Mouse (Mus musculus) neural tube, embryonic 13.5 days (tissue): ENCODE measurements around the gene Slitrk2. TPM values are rescaled to one million over a fixed set of nuclear protein-coding genes. Genes with fewer than 3 reads are reported as not detected.

Experiments used
- ATAC-seq: fragments of 200-750 bp; cut with Nextera tagmentation; 2 replicates; pipeline ENCODE4 v1.8.0; 2017; ENCODE audit warnings: low read depth, mild to moderate bottlenecking, moderate TSS enrichment, moderate library complexity
- H3K27ac ChIP-seq: fragments of 300-500 bp; sonication (generic); replicated peaks from 2 replicates; pipeline ENCODE4 v1.5.1; 2015; ENCODE audit warnings: moderate library complexity, mild to moderate bottlenecking, inconsistent platforms
- H3K27me3 ChIP-seq: fragments of 300-500 bp; sonication (generic); 2 replicates; pipeline ENCODE4 v1.6.1; 2015; ENCODE audit warnings: mild to moderate bottlenecking, inconsistent platforms
- H3K36me3 ChIP-seq: fragments of 300-500 bp; sonication (generic); 2 replicates; pipeline ENCODE4 v1.6.1; 2015; ENCODE audit warnings: mild to moderate bottlenecking, inconsistent platforms
- H3K4me1 ChIP-seq: fragments of 300-500 bp; sonication (generic); replicated peaks from 2 replicates; pipeline ENCODE4 v1.6.1; 2015; ENCODE audit warnings: inconsistent platforms
- H3K4me2 ChIP-seq: fragments of 300-500 bp; sonication (generic); 2 replicates; pipeline ENCODE4 v1.6.1; 2015; ENCODE audit warnings: inconsistent platforms, mild to moderate bottlenecking, moderate library complexity
- H3K4me3 ChIP-seq: fragments of 300-500 bp; sonication (generic); 2 replicates; pipeline ENCODE4 v1.5.1; 2015; ENCODE audit warnings: mild to moderate bottlenecking, inconsistent platforms
- H3K9ac ChIP-seq: fragments of 300-500 bp; sonication (generic); 2 replicates; pipeline ENCODE4 v1.6.1; 2015; ENCODE audit warnings: moderate library complexity, mild to moderate bottlenecking, inconsistent platforms
- H3K9me3 ChIP-seq: fragments of 300-500 bp; sonication (generic); 2 replicates; pipeline ENCODE4 v1.6.1; 2016; ENCODE audit warnings: inconsistent platforms
- WGBS: fragments of 180-500 bp; shearing (Covaris S2); methylation state at CpG from one replicate; pipeline ENCODE4 v1.1.7; 2015; 5-methylcytosine and 5-hydroxymethylcytosine counted together
- polyA plus RNA-seq: library from polyadenylated mRNA; unstranded; fragments of >200 nt; fragmentation: Nextera tagmentation; extraction: Ambion mirVana; gene quantifications from 2 replicates; pipeline ENCODE4 v1.2.1, GENCODE M21; 2015

Slitrk2 gene
- 19.4 and 20.2 TPM in 2 replicates for polyA plus RNA-seq

- WGBS: 11% methylated on average over 25 of the region's 25 CpGs
- peak within 1 kb of the TSS; percentile 68 for H3K9ac ChIP-seq
- H3K27ac ChIP-seq: peak within 1 kb of the TSS; percentile 42
- peak; percentile 81 for ATAC-seq
- peaks cover 6% of the 10 kb centered on the region for H3K4me1 ChIP-seq
- peak within 1 kb of the TSS; percentile 62 for H3K4me2 ChIP-seq
- H3K9me3 ChIP-seq: no peaks in the 10 kb centered on the region
- peak within 1 kb of the TSS; percentile 47 for H3K4me3 ChIP-seq
- no peaks in the 10 kb centered on the region for H3K27me3 ChIP-seq
- H3K36me3 ChIP-seq: no peaks in the 10 kb centered on the region
Observed at GRCm38 (mm10) chrX:66648911-66649620, at the start of gene Slitrk2. Gene Slitrk2, plus strand, starts transcription at chrX:66649318.

DNA sequence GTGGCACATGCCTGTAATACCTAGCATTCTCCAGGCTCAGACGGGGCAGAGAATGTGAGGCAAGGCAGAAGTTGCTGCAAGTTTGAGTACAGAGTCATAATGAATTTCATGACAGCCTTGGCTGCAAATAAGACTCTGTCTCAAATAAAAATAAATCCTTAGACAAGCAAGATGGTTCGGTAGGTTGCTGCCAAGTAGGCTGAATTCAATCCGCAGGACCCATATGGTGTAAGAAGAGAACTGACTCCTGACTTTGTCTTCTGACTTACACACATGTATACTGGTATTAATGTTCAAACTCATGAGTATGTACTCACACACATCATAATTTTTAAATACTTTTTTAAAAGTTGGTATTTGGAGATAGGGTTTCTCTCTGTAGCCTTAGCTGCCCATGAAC, 43.6 kb upstream of the Slitrk2 start:
- WGBS: 85% methylated on average over 3 of the region's 3 CpGs
- H3K4me1 ChIP-seq: no peaks in the 10 kb centered on the region
- no peak overlapping the region for H3K4me2 ChIP-seq
- H3K9me3 ChIP-seq: no peaks in the 10 kb centered on the region
- no peak for ATAC-seq
- H3K27ac ChIP-seq: no peak overlapping the region
- H3K27me3 ChIP-seq: no peaks in the 10 kb centered on the region
- no peak overlapping the region for H3K4me3 ChIP-seq
- no peak overlapping the region for H3K9ac ChIP-seq
- H3K36me3 ChIP-seq: no peaks in the 10 kb centered on the region

- Histone ChIP-seq H3K27ac (peak overlapping the region; percentile 59), H3K9ac (peak overlapping the region; percentile 66), H3K9me3 (no peaks in the 10 kb centered on the region), H3K36me3 (no peaks in the 10 kb centered on the region), H3K4me3 (peak overlapping the region; percentile 47), H3K4me1 (peaks cover 6% of the 10 kb centered on the region), H3K4me2 (peak overlapping the region; percentile 62), H3K27me3 (no peaks in the 10 kb centered on the region)
- WGBS: 8% methylated on average over 21 of the region's 21 CpGs
- ATAC-seq: peak; percentile 88
Observed at GRCm38 (mm10) chrX:66652455-66653144, 3.5 kb downstream of the Slitrk2 start.

DNA sequence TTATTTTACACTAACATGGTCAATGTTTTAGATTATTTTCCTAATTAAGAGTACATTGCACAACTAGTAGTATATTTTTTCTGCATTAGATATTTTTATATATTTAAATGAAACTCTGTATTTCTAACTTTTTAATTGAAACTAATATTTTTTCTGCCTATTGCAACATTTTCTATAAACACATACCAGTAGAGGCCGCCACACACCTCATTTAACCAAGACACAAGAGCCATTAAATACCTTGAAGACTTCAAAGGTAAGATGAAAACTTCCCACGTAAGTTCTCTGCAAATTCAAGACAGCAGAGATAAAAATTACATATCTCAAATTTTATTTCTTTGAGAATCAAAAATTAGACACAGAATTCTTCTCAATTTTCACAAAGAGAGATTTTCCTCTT, 8.2 kb downstream of the Slitrk2 start:
- no peak for ATAC-seq
- Histone ChIP-seq H3K36me3 (no peaks in the 10 kb centered on the region), H3K27me3 (no peaks in the 10 kb centered on the region), H3K4me3 (no peak overlapping the region), H3K9ac (no peak overlapping the region), H3K4me1 (no peaks in the 10 kb centered on the region), H3K27ac (no peak overlapping the region), H3K4me2 (peak overlapping the region; percentile 32), H3K9me3 (no peaks in the 10 kb centered on the region)
- 33% methylated on average over 2 of the region's 2 CpGs for WGBS

GRCm38 (mm10) chrX:66676959-66677358, 27.8 kb downstream of the Slitrk2 start:
- no peak for ATAC-seq
- no peak overlapping the region for H3K27ac ChIP-seq
- WGBS: 88% methylated on average over 4 of the region's 4 CpGs
- no peaks in the 10 kb centered on the region for H3K9me3 ChIP-seq
- no peak overlapping the region for H3K4me2 ChIP-seq
- H3K4me1 ChIP-seq: no peaks in the 10 kb centered on the region
- H3K9ac ChIP-seq: no peak overlapping the region
- H3K36me3 ChIP-seq: no peaks in the 10 kb centered on the region
- H3K4me3 ChIP-seq: no peak overlapping the region
- H3K27me3 ChIP-seq: no peaks in the 10 kb centered on the region

- H3K27me3 ChIP-seq: no peaks in the 10 kb centered on the region
- no peaks in the 10 kb centered on the region for H3K9me3 ChIP-seq
- H3K4me2 ChIP-seq: no peak overlapping the region
- no peak overlapping the region for H3K9ac ChIP-seq
- ATAC-seq: no peak
- no peaks in the 10 kb centered on the region for H3K4me1 ChIP-seq
- H3K4me3 ChIP-seq: no peak overlapping the region
- WGBS: 31% methylated on average over 7 of the region's 7 CpGs
- H3K27ac ChIP-seq: no peak overlapping the region
- no peaks in the 10 kb centered on the region for H3K36me3 ChIP-seq
Observed at GRCm38 (mm10) chrX:66678646-66679045, 29.5 kb downstream of the Slitrk2 start.
